Mouse (Mus musculus) c-Kit-positive CD71-negative TER-119-negative erythroid progenitor cells, embryonic 14.5 days (primary cell): ENCODE measurements around the gene Crlf1.

Experiments used
- DNase-seq: peaks from one replicate; pipeline ENCODE4 v3.0.0-alpha.2; 2013; ENCODE audit warnings: low read depth

Crlf1 gene

GRCm38 (mm10) chr8:70468733-70469132 is 24.2 kb upstream of the Crlf1 start:
- no peak for DNase-seq

- DNase-seq = no peak
Observed at GRCm38 (mm10) chr8:70469295-70469916, 23.6 kb upstream of the Crlf1 start.

GRCm38 (mm10) chr8:70469938-70470337 is 23.0 kb upstream of the Crlf1 start:
- DNase-seq = no peak

GRCm38 (mm10) chr8:70471856-70472255 is 21.1 kb upstream of the Crlf1 start:
- no peak for DNase-seq

- DNase-seq = peak; percentile 99
Observed at GRCm38 (mm10) chr8:70476333-70477268, 16.4 kb upstream of the Crlf1 start, which contains the start of gene Klhl26. TSS of gene Klhl26 (minus strand) at chr8:70476968.

GRCm38 (mm10) chr8:70477269-70477982 is 15.5 kb upstream of the Crlf1 start:
- DNase-seq = no peak

GRCm38 (mm10) chr8:70481908-70482307 is 11.1 kb upstream of the Crlf1 start:
- DNase-seq = no peak

- no peak for DNase-seq
Observed at GRCm38 (mm10) chr8:70482943-70483342, 10.0 kb upstream of the Crlf1 start.

- no peak for DNase-seq
Observed at GRCm38 (mm10) chr8:70486191-70486681, 6.7 kb upstream of the Crlf1 start.

GRCm38 (mm10) chr8:70486941-70487520 is 5.9 kb upstream of the Crlf1 start, which contains the start of gene Tmem59l:
TSS of gene Tmem59l (minus strand) at chr8:70487358.
- DNase-seq = no peak

GRCm38 (mm10) chr8:70487993-70488796 is 4.8 kb upstream of the Crlf1 start:
- DNase-seq = no peak

- DNase-seq = no peak
Observed at GRCm38 (mm10) chr8:70488931-70489470, 4.0 kb upstream of the Crlf1 start.

- no peak for DNase-seq
Observed at GRCm38 (mm10) chr8:70489576-70489975, 3.4 kb upstream of the Crlf1 start.

GRCm38 (mm10) chr8:70490061-70490879 is 2.7 kb upstream of the Crlf1 start:
- no peak for DNase-seq

GRCm38 (mm10) chr8:70490880-70491495 is 2.0 kb upstream of the Crlf1 start:
- DNase-seq = no peak

GRCm38 (mm10) chr8:70493692-70494415 is 896 bp downstream of the Crlf1 start:
- no peak for DNase-seq

GRCm38 (mm10) chr8:70494416-70494945 is 1.5 kb downstream of the Crlf1 start:
- no peak for DNase-seq

GRCm38 (mm10) chr8:70495001-70495770 is 2.2 kb downstream of the Crlf1 start:
- DNase-seq = no peak
